Mouse (Mus musculus) midbrain, embryonic 14.5 days (tissue): ENCODE measurements at regions not wholly inside any gene's neighbourhood (a gene's known extent, or its start where the extent isn't known, plus 50 kb on each side); places are given as distances from the start of the nearest gene placed in this dataset.
A peak's percentile ranks its signal among the peaks of the same experiment; 100 is the strongest.

Experiments used
- ATAC-seq: fragments of 200-750 bp; cut with Nextera tagmentation; 2 replicates; pipeline ENCODE4 v1.8.0; 2017; ENCODE audit warnings: moderate number of reproducible peaks, moderate library complexity; ENCODE audit not compliant: low FRiP score, low TSS enrichment
- DNase-seq: peaks from one replicate; pipeline ENCODE4 v3.0.0-alpha.2; 2015
- H3K27ac ChIP-seq: fragments of 300-500 bp; sonication (generic); replicated peaks from 2 replicates; pipeline ENCODE4 v1.5.1; 2014; ENCODE audit warnings: mild to moderate bottlenecking, low read depth, low read length, moderate library complexity
- H3K27me3 ChIP-seq: fragments of 300-500 bp; sonication (generic); 2 replicates; pipeline ENCODE4 v1.6.1; 2014; ENCODE audit warnings: low read length, control low read depth, mixed read lengths; ENCODE audit not compliant: control insufficient read depth, insufficient read depth
- H3K36me3 ChIP-seq: fragments of 300-500 bp; sonication (generic); 2 replicates; pipeline ENCODE4 v1.6.1; 2014; ENCODE audit warnings: low read length, control low read depth; ENCODE audit not compliant: control insufficient read depth, insufficient read depth
- H3K4me1 ChIP-seq: fragments of 300-500 bp; sonication (generic); 2 replicates; pipeline ENCODE4 v1.6.1; 2014; ENCODE audit warnings: mild to moderate bottlenecking, antibody characterized with exemption, low read length, control low read depth; ENCODE audit not compliant: control insufficient read depth, insufficient read depth
- H3K4me2 ChIP-seq: fragments of 300-500 bp; sonication (generic); 2 replicates; pipeline ENCODE4 v1.6.1; 2014; ENCODE audit warnings: mild to moderate bottlenecking, low read length, moderate library complexity
- H3K4me3 ChIP-seq: fragments of 300-500 bp; sonication (generic); replicated peaks from 2 replicates; pipeline ENCODE4 v1.5.1; 2014; ENCODE audit warnings: low read depth, low read length
- H3K9ac ChIP-seq: fragments of 300-500 bp; sonication (generic); replicated peaks from 2 replicates; pipeline ENCODE4 v1.6.1; 2014; ENCODE audit warnings: mild to moderate bottlenecking, low read length, moderate library complexity
- H3K9me3 ChIP-seq: fragments of 300-500 bp; sonication (generic); 2 replicates; pipeline ENCODE4 v1.6.1; 2016; ENCODE audit warnings: low read length, control low read depth, mixed read lengths; ENCODE audit not compliant: control insufficient read depth
- WGBS: fragments of 180-500 bp; shearing (Covaris S2); extraction: QIAGEN DNeasy Blood & Tissue Kit; methylation state at CpG from one replicate; pipeline ENCODE4 v1.1.7; 2014; 5-methylcytosine and 5-hydroxymethylcytosine counted together

DNA sequence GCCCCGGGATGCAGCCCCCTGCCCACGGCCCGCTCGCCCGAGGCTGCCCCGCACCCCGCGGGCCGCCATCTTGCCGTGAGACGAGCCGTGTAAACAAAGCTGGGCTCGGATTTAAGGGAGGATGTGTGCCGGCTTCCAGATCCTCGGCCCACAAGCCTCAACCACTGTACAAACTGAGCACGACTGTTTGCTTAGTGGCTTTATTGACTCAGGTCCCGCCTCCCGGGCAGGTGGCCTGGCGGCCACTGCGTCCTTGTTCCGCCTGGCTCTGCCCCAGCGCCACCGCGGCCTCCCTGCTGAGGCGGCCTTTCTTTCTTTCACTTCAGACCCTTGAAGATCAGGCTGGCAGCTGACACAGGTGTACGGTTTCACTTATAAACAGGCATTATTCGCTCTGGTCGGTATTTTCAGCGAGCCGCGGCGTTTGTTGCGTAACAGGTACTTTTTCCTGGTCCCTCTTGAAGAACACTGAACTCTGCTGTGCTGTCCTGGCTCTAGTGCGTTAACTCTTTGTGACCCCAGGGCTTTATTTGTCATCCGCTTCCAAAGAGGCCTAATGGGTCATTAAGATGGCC lies 128.1 kb upstream of the Zfp706 start:
- Histone ChIP-seq H3K27ac (peak overlapping the region; percentile 88), H3K27me3 (no peaks in the 10 kb centered on the region), H3K4me1 (peaks cover 14% of the 10 kb centered on the region; the same call in 1 of the 2 replicates), H3K4me3 (peak overlapping the region; percentile 48), H3K9ac (peak overlapping the region; percentile 75), H3K9me3 (no peaks in the 10 kb centered on the region), H3K36me3 (no peaks in the 10 kb centered on the region), H3K4me2 (peak overlapping the region; percentile 78)
- peak; percentile 81 for DNase-seq
- peak; percentile 65; the same call in 1 of the 2 replicates for ATAC-seq
- WGBS = 1% methylated on average over 35 of the region's 35 CpGs

DNA sequence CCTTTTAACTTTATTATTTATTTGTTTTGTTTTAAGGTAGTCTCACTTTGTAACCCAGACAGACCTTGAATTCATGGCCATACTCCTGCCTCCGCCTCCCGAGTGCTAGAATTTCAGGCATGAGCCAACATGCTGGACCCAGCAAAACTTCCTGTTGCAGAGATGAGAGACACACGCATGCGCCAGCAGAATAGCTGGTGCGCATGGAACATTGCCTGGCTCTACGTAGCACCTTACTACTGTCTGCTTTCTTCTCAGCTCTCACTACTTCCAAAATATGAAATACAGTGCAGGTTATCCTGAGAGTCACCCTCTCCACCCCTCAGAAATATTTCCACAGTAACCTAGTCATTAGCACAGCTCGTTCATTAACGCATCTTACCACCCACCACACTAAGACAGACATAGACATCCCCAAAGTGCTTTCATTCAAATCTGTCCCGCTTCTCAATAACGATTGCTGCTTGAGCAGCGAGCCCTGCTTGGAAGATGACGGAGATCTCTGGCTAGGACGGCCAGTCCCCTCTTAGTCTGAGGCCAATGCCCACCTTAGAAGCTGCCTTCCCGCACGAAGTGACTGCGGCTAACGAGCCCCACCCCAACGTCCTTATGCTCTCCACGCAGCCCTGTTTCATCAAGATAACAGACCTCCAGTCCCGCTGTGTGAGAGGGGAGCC lies 127.5 kb upstream of the Zfp706 start:
- ATAC-seq = peak; percentile 52
- no peaks in the 10 kb centered on the region for H3K9me3 ChIP-seq
- H3K4me3 ChIP-seq = peak overlapping the region; percentile 48
- no peaks in the 10 kb centered on the region for H3K27me3 ChIP-seq
- H3K27ac ChIP-seq = peak overlapping the region; percentile 88
- 28% methylated on average over 20 of the region's 20 CpGs for WGBS
- peak overlapping the region; percentile 78 for H3K4me2 ChIP-seq
- peaks cover 14% of the 10 kb centered on the region; the same call in 1 of the 2 replicates for H3K4me1 ChIP-seq
- peak; percentile 55 for DNase-seq
- H3K9ac ChIP-seq = peak overlapping the region; percentile 75
- no peaks in the 10 kb centered on the region for H3K36me3 ChIP-seq

DNA sequence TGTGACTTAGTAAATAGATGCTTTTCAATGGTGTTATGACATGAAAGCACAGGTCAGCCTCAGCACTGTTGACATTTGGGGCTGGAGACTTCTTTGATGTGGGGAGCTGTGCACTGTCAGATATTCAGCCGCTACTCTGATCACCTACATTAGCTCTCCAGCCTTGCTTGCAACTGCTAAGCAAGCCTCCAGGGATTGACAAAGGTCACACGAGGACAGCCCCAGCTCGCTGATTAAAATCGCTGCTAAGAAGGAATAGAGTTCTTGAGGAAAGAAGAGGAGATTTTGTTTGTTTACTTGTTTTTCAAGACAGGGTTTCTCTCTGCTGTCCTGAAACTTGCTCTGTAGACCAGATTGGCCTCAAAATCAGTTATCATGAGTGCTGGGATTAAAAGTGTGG lies 126.8 kb upstream of the Zfp706 start:
- ATAC-seq (no peak), DNase-seq (peak; percentile 38)
- H3K4me1 ChIP-seq = peaks cover 14% of the 10 kb centered on the region; the same call in 1 of the 2 replicates
- H3K9ac ChIP-seq = no peak overlapping the region
- H3K4me2 ChIP-seq = peak overlapping the region; percentile 78
- H3K27me3 ChIP-seq = no peaks in the 10 kb centered on the region
- H3K4me3 ChIP-seq = no peak overlapping the region
- WGBS = 31% methylated on average over 4 of the region's 4 CpGs
- H3K27ac ChIP-seq = no peak overlapping the region
- H3K9me3 ChIP-seq = no peaks in the 10 kb centered on the region
- H3K36me3 ChIP-seq = no peaks in the 10 kb centered on the region

DNA sequence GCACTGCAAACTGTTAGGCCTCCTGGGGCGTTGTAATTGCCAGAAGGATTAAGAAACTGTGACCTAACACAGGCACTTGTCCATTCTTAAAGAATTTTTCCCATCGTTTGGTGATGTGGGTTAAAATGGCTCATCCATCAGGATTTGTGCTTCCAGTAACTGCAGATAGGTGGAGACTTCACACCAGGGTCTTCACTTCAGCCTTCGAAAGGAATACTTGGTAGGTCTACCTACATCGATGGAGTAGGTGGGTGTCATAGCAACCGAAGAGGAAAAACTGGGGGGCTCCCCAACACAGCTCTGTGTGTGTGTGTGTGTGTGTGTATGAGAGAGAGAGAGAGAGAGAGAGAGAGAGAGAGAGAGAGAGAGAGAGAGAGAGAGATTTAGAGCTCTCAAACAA lies 126.3 kb upstream of the Zfp706 start:
- Histone ChIP-seq H3K4me2 (no peak overlapping the region), H3K4me3 (no peak overlapping the region), H3K36me3 (no peaks in the 10 kb centered on the region), H3K27ac (no peak overlapping the region), H3K27me3 (no peaks in the 10 kb centered on the region), H3K9ac (no peak overlapping the region), H3K4me1 (peaks cover 14% of the 10 kb centered on the region; the same call in 1 of the 2 replicates), H3K9me3 (no peaks in the 10 kb centered on the region)
- ATAC-seq (peak; percentile 70; the same call in 1 of the 2 replicates), DNase-seq (peak; percentile 78)
- WGBS = 31% methylated on average over 5 of the region's 5 CpGs

DNA sequence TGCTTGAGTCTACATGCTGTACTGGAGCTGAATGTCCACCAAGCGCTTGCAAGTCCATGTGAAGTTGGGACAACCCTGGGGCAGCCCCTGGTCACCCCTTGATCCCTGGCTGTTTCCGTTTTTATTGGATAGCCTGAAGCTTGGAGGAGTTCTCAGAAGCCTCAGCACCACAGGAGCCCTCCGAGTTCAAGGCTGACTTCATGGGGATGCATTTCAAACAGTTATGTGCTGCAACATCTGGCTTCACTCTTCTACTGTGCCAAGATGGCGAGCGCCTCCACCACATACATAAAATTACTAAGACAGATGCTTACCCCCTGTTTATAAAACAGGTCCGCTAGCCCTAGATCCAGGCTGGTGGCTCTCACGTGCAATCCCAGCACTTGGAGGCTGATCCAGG lies 120.1 kb upstream of the Zfp706 start:
- Histone ChIP-seq H3K4me3 (no peak overlapping the region), H3K4me1 (no peaks in the 10 kb centered on the region), H3K27me3 (no peaks in the 10 kb centered on the region), H3K27ac (no peak overlapping the region), H3K9ac (no peak overlapping the region), H3K9me3 (no peaks in the 10 kb centered on the region), H3K36me3 (no peaks in the 10 kb centered on the region), H3K4me2 (no peak overlapping the region)
- no peak for DNase-seq
- WGBS = 83% methylated on average over 7 of the region's 7 CpGs
- no peak for ATAC-seq

DNA sequence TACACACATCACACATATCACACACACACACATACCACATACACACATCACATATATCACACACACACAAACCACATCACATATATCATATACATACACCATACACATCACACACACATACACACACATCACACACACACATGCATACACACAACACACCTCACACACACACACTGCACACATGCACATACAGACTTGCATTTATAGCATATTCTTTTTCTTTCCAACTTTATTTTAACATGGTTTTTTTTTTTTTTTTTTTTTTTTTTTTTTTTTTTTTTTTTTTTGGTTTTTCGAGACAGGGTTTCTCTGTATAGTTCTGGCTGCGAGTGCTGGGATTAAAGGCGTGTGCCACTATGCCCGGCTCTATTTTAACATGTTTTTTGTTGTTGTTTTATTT lies 119.6 kb upstream of the Zfp706 start:
- no peak overlapping the region for H3K4me3 ChIP-seq
- ATAC-seq = no peak
- no peaks in the 10 kb centered on the region for H3K36me3 ChIP-seq
- 92% methylated on average over 4 of the region's 4 CpGs for WGBS
- no peak for DNase-seq
- H3K27me3 ChIP-seq = no peaks in the 10 kb centered on the region
- H3K4me2 ChIP-seq = no peak overlapping the region
- no peaks in the 10 kb centered on the region for H3K4me1 ChIP-seq
- no peak overlapping the region for H3K27ac ChIP-seq
- H3K9ac ChIP-seq = no peak overlapping the region
- no peaks in the 10 kb centered on the region for H3K9me3 ChIP-seq

DNA sequence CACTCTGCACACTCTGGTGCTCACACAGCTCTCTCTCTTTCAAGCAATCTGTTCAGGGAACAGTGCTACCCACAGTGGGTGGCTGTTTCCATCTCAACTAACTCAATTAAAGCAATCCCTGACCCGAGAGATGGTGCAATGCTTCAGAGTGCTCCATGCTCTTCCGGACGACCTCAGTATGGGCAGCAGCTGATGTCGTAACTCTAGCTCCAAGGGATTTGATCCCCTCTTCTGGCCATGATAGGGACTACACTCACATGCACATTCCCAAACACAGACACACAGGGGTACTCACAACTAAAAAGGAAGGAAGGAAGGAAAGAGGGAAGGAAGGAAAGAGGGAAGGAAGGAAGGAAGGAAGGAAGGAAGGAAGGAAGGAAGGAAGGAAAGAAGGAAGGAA lies 118.2 kb upstream of the Zfp706 start:
- Histone ChIP-seq H3K4me1 (no peaks in the 10 kb centered on the region), H3K36me3 (no peaks in the 10 kb centered on the region), H3K9me3 (no peaks in the 10 kb centered on the region), H3K4me2 (no peak overlapping the region), H3K4me3 (no peak overlapping the region), H3K27ac (no peak overlapping the region), H3K27me3 (no peaks in the 10 kb centered on the region), H3K9ac (no peak overlapping the region)
- ATAC-seq (no peak), DNase-seq (no peak)
- WGBS = 71% methylated on average over 4 of the region's 4 CpGs

DNA sequence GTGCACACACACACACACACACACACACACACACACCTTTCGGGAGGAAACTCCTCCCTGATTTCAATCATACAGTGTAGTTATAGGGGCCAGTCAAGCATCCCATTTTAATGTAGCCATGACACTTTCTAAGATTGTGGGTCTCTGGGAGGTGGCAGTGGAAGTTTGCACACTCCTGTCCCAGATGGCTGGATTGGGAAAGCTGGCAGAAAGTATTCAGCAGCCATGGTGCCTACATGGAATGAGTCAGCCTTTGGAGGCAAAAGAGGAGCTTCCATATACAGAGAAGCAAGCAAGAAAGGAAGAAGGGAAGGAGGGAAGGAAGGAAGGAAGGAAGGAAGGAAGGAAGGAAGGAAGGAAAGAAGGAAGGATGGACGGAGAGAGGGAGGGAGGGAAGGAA lies 117.4 kb upstream of the Zfp706 start:
- Histone ChIP-seq H3K9ac (no peak overlapping the region), H3K27ac (no peak overlapping the region), H3K36me3 (no peaks in the 10 kb centered on the region), H3K4me2 (no peak overlapping the region), H3K9me3 (no peaks in the 10 kb centered on the region), H3K27me3 (no peaks in the 10 kb centered on the region), H3K4me3 (no peak overlapping the region), H3K4me1 (no peaks in the 10 kb centered on the region)
- 87% methylated on average over 2 of the region's 2 CpGs for WGBS
- ATAC-seq (no peak), DNase-seq (no peak)

DNA sequence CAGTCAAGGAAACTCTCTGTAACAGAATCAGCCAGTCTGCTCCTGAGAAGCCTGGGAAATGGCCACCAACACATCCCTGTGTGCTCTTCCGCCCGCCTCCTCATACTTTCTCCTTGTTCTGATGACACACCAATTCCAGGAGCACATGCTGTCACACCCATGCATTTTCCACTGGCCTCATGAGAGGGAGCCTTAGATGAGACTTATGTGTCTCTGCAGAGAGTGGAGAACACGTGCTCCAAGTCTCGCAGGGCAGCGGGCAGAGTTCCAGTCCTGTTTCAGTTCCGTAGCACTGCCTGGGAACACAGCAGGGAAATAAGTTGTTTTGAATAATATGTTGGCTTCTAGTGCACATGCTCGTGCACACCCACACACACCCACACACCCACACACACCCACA lies 116.7 kb upstream of the Zfp706 start:
- Histone ChIP-seq H3K9ac (no peak overlapping the region), H3K4me3 (no peak overlapping the region), H3K36me3 (no peaks in the 10 kb centered on the region), H3K27me3 (no peaks in the 10 kb centered on the region), H3K9me3 (no peaks in the 10 kb centered on the region), H3K27ac (no peak overlapping the region), H3K4me2 (no peak overlapping the region), H3K4me1 (no peaks in the 10 kb centered on the region)
- ATAC-seq (no peak), DNase-seq (no peak)
- 87% methylated on average over 7 of the region's 7 CpGs for WGBS
